14 mouse cellular contexts compared by ENCODE assay signal in the genomic region with DNA sequence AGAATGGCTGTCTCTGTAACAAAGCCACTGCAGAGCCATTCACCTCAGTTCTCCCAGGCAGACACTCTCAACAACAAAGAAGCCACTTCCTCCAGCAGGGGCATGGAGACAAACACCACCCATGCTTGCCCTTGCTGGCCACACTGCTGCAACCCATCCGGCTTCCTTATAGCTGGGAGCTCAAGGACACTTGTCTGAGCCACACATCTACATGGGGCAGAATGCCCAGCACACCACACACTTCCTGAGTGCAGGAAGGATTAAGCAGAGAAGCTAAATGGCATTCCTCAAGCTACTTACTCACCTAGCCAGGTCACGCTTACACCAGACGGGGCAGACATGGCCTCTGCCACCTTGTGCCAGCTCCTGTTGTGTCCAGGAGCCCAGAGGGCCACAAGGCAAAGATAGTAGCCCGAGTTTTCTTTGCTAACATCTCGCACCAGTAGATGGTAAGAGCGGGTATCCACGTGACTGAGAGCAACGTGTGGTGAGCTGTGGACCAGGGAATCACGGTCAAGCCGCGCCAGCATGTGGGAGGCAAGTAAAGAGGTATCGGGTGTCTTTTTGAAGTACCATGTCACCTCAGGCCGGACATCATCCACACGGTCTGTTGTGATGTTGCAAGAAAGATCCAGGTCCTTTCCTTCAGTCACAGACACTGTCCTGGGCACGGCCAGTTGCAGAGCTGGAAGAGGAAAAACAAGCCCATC. TPM values are rescaled to one million over a fixed set of nuclear protein-coding genes. Genes with fewer than 3 reads are reported as not detected.
DNase-seq lines count a peak whose midpoint lies in the region; ATAC-seq and TF ChIP-seq lines count a peak whose summit lies in the region.
"Had no signal": no experiment of that assay in that cellular context is flagged by ENCODE, and none has a peak within 500 bp of the region (broad histone marks: within the 10 kb centered on the region; RNA-seq: fewer than 3 reads in every experiment).

No protein-coding gene starts in this region.

- H3K9me3 ChIP-seq in midbrain, embryonic 12.5 days: no peaks in the 10 kb centered on the region
- no peaks in the 10 kb centered on the region for H3K9me3 ChIP-seq in midbrain, embryonic 16.5 days (replicated peaks; ENCODE audit: control insufficient read depth, low read length, poor library complexity, severe bottlenecking)
- H3K9me3 ChIP-seq in embryonic facial prominence, embryonic 10.5 days: no peaks in the 10 kb centered on the region
- H3K9me3 ChIP-seq in lung, embryonic 15.5 days: no peaks in the 10 kb centered on the region
- H3K9me3 ChIP-seq in intestine, postnatal 0 days (ENCODE audit: control insufficient read depth): no peaks in the 10 kb centered on the region
- no peaks in the 10 kb centered on the region for H3K9me3 ChIP-seq in neural tube, embryonic 15.5 days (replicated peaks)
- H3K9me3 ChIP-seq: hindbrain, embryonic 12.5 days; limb, embryonic 10.5 days; neural tube, embryonic 13.5 days; stomach, embryonic 15.5 days had no signal

- no peaks in the 10 kb centered on the region; the same call in 1 of the 2 replicates for H3K27me3 ChIP-seq in midbrain, embryonic 12.5 days
- H3K27me3 ChIP-seq in midbrain, embryonic 16.5 days (ENCODE audit: control insufficient read depth, insufficient read depth, low read depth, low read length): no peaks in the 10 kb centered on the region
- no peaks in the 10 kb centered on the region for H3K27me3 ChIP-seq in embryonic facial prominence, embryonic 10.5 days (replicated peaks; ENCODE audit: low read depth, poor library complexity, severe bottlenecking)
- no peaks in the 10 kb centered on the region for H3K27me3 ChIP-seq in lung, embryonic 15.5 days
- H3K27me3 ChIP-seq in intestine, postnatal 0 days (replicated peaks; ENCODE audit: control insufficient read depth, insufficient read depth, low read length): no peaks in the 10 kb centered on the region
- no peaks in the 10 kb centered on the region for H3K27me3 ChIP-seq in neural tube, embryonic 15.5 days (replicated peaks)
- H3K27me3 ChIP-seq: hindbrain, embryonic 12.5 days; neural tube, embryonic 13.5 days; stomach, embryonic 15.5 days had no signal

- H3K4me1 ChIP-seq in midbrain, embryonic 12.5 days: peaks cover 54% of the 10 kb centered on the region
- H3K4me1 ChIP-seq in midbrain, embryonic 16.5 days (ENCODE audit: control insufficient read depth, insufficient read depth, low read length): peaks cover 29% of the 10 kb centered on the region
- peaks cover 70% of the 10 kb centered on the region for H3K4me1 ChIP-seq in embryonic facial prominence, embryonic 10.5 days
- peaks cover 54% of the 10 kb centered on the region for H3K4me1 ChIP-seq in lung, embryonic 15.5 days
- no peaks in the 10 kb centered on the region for H3K4me1 ChIP-seq in intestine, postnatal 0 days (replicated peaks; ENCODE audit: control insufficient read depth, insufficient read depth, low read length)
- peaks cover 33% of the 10 kb centered on the region for H3K4me1 ChIP-seq in neural tube, embryonic 15.5 days

- WGBS in midbrain, embryonic 12.5 days: 91% methylated on average over 15 of the region's 15 CpGs
- WGBS in midbrain, embryonic 16.5 days: 89% methylated on average over 15 of the region's 15 CpGs
- WGBS in embryonic facial prominence, embryonic 10.5 days: 82% methylated on average over 15 of the region's 15 CpGs
- WGBS in lung, embryonic 15.5 days: 78% methylated on average over 15 of the region's 15 CpGs
- 89% methylated on average over 15 of the region's 15 CpGs for WGBS in intestine, postnatal 0 days
- WGBS in neural tube, embryonic 15.5 days: 89% methylated on average over 15 of the region's 15 CpGs

- H3K4me2 ChIP-seq in midbrain, embryonic 12.5 days (replicated peaks): no peak overlapping the region
- no peak overlapping the region for H3K4me2 ChIP-seq in midbrain, embryonic 16.5 days (ENCODE audit: low read length)
- no peak overlapping the region for H3K4me2 ChIP-seq in lung, embryonic 15.5 days
- no peak overlapping the region for H3K4me2 ChIP-seq in intestine, postnatal 0 days (replicated peaks; ENCODE audit: low read depth)
- no peak overlapping the region for H3K4me2 ChIP-seq in neural tube, embryonic 15.5 days
- H3K4me2 ChIP-seq: hindbrain, embryonic 12.5 days; neural tube, embryonic 13.5 days; stomach, embryonic 15.5 days had no signal

- 0 out of 2 replicates have a peak overlapping the region, but pooled peaks have one; percentile 81 for H3K27ac ChIP-seq in midbrain, embryonic 12.5 days (replicated peaks)
- no peak overlapping the region for H3K27ac ChIP-seq in midbrain, embryonic 16.5 days (ENCODE audit: low read length)
- H3K27ac ChIP-seq in embryonic facial prominence, embryonic 10.5 days (replicated peaks): peak overlapping the region; percentile 45
- peak overlapping the region; percentile 66 for H3K27ac ChIP-seq in lung, embryonic 15.5 days
- H3K27ac ChIP-seq in intestine, postnatal 0 days (ENCODE audit: low read depth, low read length): no peak overlapping the region
- no peak overlapping the region for H3K27ac ChIP-seq in neural tube, embryonic 15.5 days (replicated peaks)
- H3K27ac ChIP-seq: hindbrain, embryonic 12.5 days; limb, embryonic 10.5 days; macrophage; neural tube, embryonic 13.5 days; stomach, embryonic 15.5 days had no signal

- H3K9ac ChIP-seq in midbrain, embryonic 12.5 days (replicated peaks): no peak overlapping the region
- no peak overlapping the region for H3K9ac ChIP-seq in midbrain, embryonic 16.5 days (ENCODE audit: low read depth, low read length)
- H3K9ac ChIP-seq in lung, embryonic 15.5 days: 0 out of 2 replicates have a peak overlapping the region, but pooled peaks have one; percentile 4
- H3K9ac ChIP-seq in intestine, postnatal 0 days (ENCODE audit: low read depth, low read length): no peak overlapping the region
- no peak overlapping the region for H3K9ac ChIP-seq in neural tube, embryonic 15.5 days (replicated peaks)
- H3K9ac ChIP-seq: hindbrain, embryonic 12.5 days; neural tube, embryonic 13.5 days; stomach, embryonic 15.5 days had no signal

- no peak for ATAC-seq in midbrain, embryonic 12.5 days (ENCODE audit: low FRiP score, low read depth)
- ATAC-seq in midbrain, embryonic 16.5 days: no peak
- peak; percentile 27; the same call in 1 of the 2 replicates for ATAC-seq in lung, embryonic 15.5 days (ENCODE audit: borderline replicate concordance, extremely low read depth, low FRiP score, low TSS enrichment)
- no peak for ATAC-seq in intestine, postnatal 0 days
- ATAC-seq in neural tube, embryonic 15.5 days (ENCODE audit: low FRiP score): no peak

- H3K4me3 ChIP-seq in midbrain, embryonic 12.5 days: no peak overlapping the region
- H3K4me3 ChIP-seq in midbrain, embryonic 16.5 days (ENCODE audit: low read depth, low read length): no peak overlapping the region
- no peak overlapping the region for H3K4me3 ChIP-seq in embryonic facial prominence, embryonic 10.5 days
- no peak overlapping the region for H3K4me3 ChIP-seq in lung, embryonic 15.5 days
- H3K4me3 ChIP-seq in intestine, postnatal 0 days (ENCODE audit: low read depth, low read length): no peak overlapping the region
- H3K4me3 ChIP-seq in neural tube, embryonic 15.5 days (replicated peaks): no peak overlapping the region
- H3K4me3 ChIP-seq: hindbrain, embryonic 12.5 days; limb, embryonic 10.5 days; neural tube, embryonic 13.5 days; stomach, embryonic 15.5 days had no signal

- no peak for TF ChIP-seq CTCF in intestine, postnatal 0 days (IDR thresholded peaks at IDR 0.05; ENCODE audit: low read depth)

- no peak for DNase-seq in embryonic facial prominence, embryonic 10.5 days (ENCODE audit: low spot score)
- DNase-seq in right cerebral cortex, postnatal 25 days: no peak
- DNase-seq: cerebellum, postnatal 36 days; right cerebral cortex, postnatal 14 days had no signal

- H3K36me3 ChIP-seq in midbrain, embryonic 12.5 days: no peaks in the 10 kb centered on the region
- no peaks in the 10 kb centered on the region for H3K36me3 ChIP-seq in midbrain, embryonic 16.5 days (ENCODE audit: control insufficient read depth, insufficient read depth, low read length)
- H3K36me3 ChIP-seq in embryonic facial prominence, embryonic 10.5 days (replicated peaks): peaks cover 59% of the 10 kb centered on the region
- 0 out of 2 replicates have a peak, but pooled peaks cover 8% of the 10 kb centered on the region for H3K36me3 ChIP-seq in lung, embryonic 15.5 days
- peaks cover 21% of the 10 kb centered on the region for H3K36me3 ChIP-seq in intestine, postnatal 0 days (ENCODE audit: control insufficient read depth, insufficient read depth)
- peaks cover 18% of the 10 kb centered on the region; the same call in 1 of the 2 replicates for H3K36me3 ChIP-seq in neural tube, embryonic 15.5 days

RNA-seq across cellular contexts. Expression of a gene that starts 37.4 kb away (rescaled TPM):
- polyA plus RNA-seq in midbrain, embryonic 12.5 days (2016; fragmentation: Nextera tagmentation; extraction: Ambion mirVana): 1.9 and 2.6 TPM in 2 replicates
- polyA plus RNA-seq in midbrain, embryonic 16.5 days (2015; fragmentation: Nextera tagmentation; extraction: Ambion mirVana): 2.6 and 2.9 TPM in 2 replicates
- 3.9 and 4.1 TPM in 2 replicates for polyA plus RNA-seq in embryonic facial prominence, embryonic 10.5 days (2016; fragmentation: Nextera tagmentation; extraction: Ambion mirVana)
- 5.0 and 5.5 TPM in 2 replicates for polyA plus RNA-seq in lung, embryonic 15.5 days (2015; fragmentation: Nextera tagmentation; extraction: Ambion mirVana)
- 5.6 and 6.1 TPM in 2 replicates for polyA plus RNA-seq in intestine, postnatal 0 days (2015; fragmentation: Nextera tagmentation; extraction: Ambion mirVana)
- 3.0 TPM in 2 replicates for polyA plus RNA-seq in neural tube, embryonic 15.5 days (2015; fragmentation: Nextera tagmentation; extraction: Ambion mirVana)

RNA-seq across cellular contexts. Expression of a gene that starts 43.3 kb away (rescaled TPM):
- not detected in 2 replicates for polyA plus RNA-seq in midbrain, embryonic 12.5 days (2016; fragmentation: Nextera tagmentation; extraction: Ambion mirVana)
- polyA plus RNA-seq in midbrain, embryonic 16.5 days (2015; fragmentation: Nextera tagmentation; extraction: Ambion mirVana): not detected in 2 replicates
- polyA plus RNA-seq in embryonic facial prominence, embryonic 10.5 days (2016; fragmentation: Nextera tagmentation; extraction: Ambion mirVana): 0.09 TPM in 1 of 2 replicates, not detected in the other
- polyA plus RNA-seq in lung, embryonic 15.5 days (2015; fragmentation: Nextera tagmentation; extraction: Ambion mirVana): 0.17 TPM in 1 of 2 replicates, not detected in the other
- polyA plus RNA-seq in intestine, postnatal 0 days (2015; fragmentation: Nextera tagmentation; extraction: Ambion mirVana): 1.0 and 1.1 TPM in 2 replicates
- 0.19 TPM in 1 of 2 replicates, not detected in the other for polyA plus RNA-seq in neural tube, embryonic 15.5 days (2015; fragmentation: Nextera tagmentation; extraction: Ambion mirVana)
- polyA plus RNA-seq: hindbrain, embryonic 12.5 days had no signal

Comparison
In these comparisons a context has a peak if more than half of its experiments do, and no peak if none do; other contexts are left out.
1. H3K27ac ChIP-seq: peak in midbrain, embryonic 12.5 days (single experiment), embryonic facial prominence, embryonic 10.5 days (single experiment) and lung, embryonic 15.5 days (single experiment); none in midbrain, embryonic 16.5 days (single experiment), intestine, postnatal 0 days (single experiment) and neural tube, embryonic 15.5 days (single experiment).